Mouse (Mus musculus) midbrain, postnatal 0 days (tissue): ENCODE data around the gene Cebpg. TPM values are rescaled to one million over a fixed set of nuclear protein-coding genes. Genes with fewer than 3 reads are reported as not detected.

Source experiments
- ATAC-seq: fragments of 200-750 bp; cut with Nextera tagmentation; 2 replicates; pipeline ENCODE4 v1.8.0; 2017; ENCODE audit warnings: moderate number of reproducible peaks, mild to moderate bottlenecking, moderate TSS enrichment, moderate library complexity; ENCODE audit not compliant: low FRiP score
- DNase-seq: peaks from one replicate; pipeline ENCODE4 v3.0.0-alpha.2; 2015; ENCODE audit warnings: low spot score
- H3K27ac ChIP-seq: fragments of 300-500 bp; sonication (generic); 2 replicates; pipeline ENCODE4 v1.5.1; 2014; ENCODE audit warnings: low read depth, mild to moderate bottlenecking, low read length, mixed read lengths
- H3K27me3 ChIP-seq: fragments of 300-500 bp; sonication (generic); 2 replicates; pipeline ENCODE4 v1.6.1; 2014; ENCODE audit warnings: low read length, control low read depth, mixed read lengths; ENCODE audit not compliant: insufficient read depth
- H3K36me3 ChIP-seq: fragments of 300-500 bp; sonication (generic); 2 replicates; pipeline ENCODE4 v1.6.1; 2014; ENCODE audit warnings: low read length, control low read depth, mixed read lengths; ENCODE audit not compliant: insufficient read depth
- H3K4me1 ChIP-seq: fragments of 300-500 bp; sonication (generic); 2 replicates; pipeline ENCODE4 v1.6.1; 2014; ENCODE audit warnings: mild to moderate bottlenecking, control low read depth, antibody characterized with exemption, low read length, mixed read lengths; ENCODE audit not compliant: insufficient read depth
- H3K4me2 ChIP-seq: fragments of 300-500 bp; sonication (generic); 2 replicates; pipeline ENCODE4 v1.6.1; 2014; ENCODE audit warnings: low read depth, mild to moderate bottlenecking, low read length, mixed read lengths; ENCODE audit not compliant: poor library complexity, severe bottlenecking
- H3K4me3 ChIP-seq: fragments of 300-500 bp; sonication (generic); 2 replicates; pipeline ENCODE4 v1.5.1; 2014; ENCODE audit warnings: low read depth, mild to moderate bottlenecking, low read length, moderate library complexity
- H3K9ac ChIP-seq: fragments of 300-500 bp; sonication (generic); replicated peaks from 2 replicates; pipeline ENCODE4 v1.6.1; 2014; ENCODE audit warnings: mild to moderate bottlenecking, low read length, moderate library complexity, mixed read lengths; ENCODE audit not compliant: poor library complexity, severe bottlenecking
- H3K9me3 ChIP-seq: fragments of 300-500 bp; sonication (generic); 2 replicates; pipeline ENCODE4 v1.6.1; 2016; ENCODE audit warnings: low read length, control low read depth
- CTCF ChIP-seq: IDR thresholded peaks from 2 replicates; pipeline ENCODE4 v1.5.1; 2016; ENCODE audit warnings: antibody characterized with exemption, mild to moderate bottlenecking
- WGBS: fragments of 180-500 bp; shearing (Covaris S2); extraction: QIAGEN DNeasy Blood & Tissue Kit; methylation state at CpG from one replicate; pipeline ENCODE4 v1.1.7; 2014; 5-methylcytosine and 5-hydroxymethylcytosine counted together
- polyA plus RNA-seq: library from polyadenylated mRNA; unstranded; fragments of >200 nt; fragmentation: Nextera tagmentation; extraction: Ambion mirVana; gene quantifications from 2 replicates; pipeline ENCODE4 v1.2.1, GENCODE M21; 2015
- total RNA-seq: library from RNA; depleted of rRNA; stranded (reverse); fragments of >200 nt; gene quantifications from 2 replicates; pipeline ENCODE4 v1.2.3, GENCODE M21; 2014

The Cebpg gene
- total and polyA plus RNA-seq, 2 experiments from 2014 or later, result 12.8 to 13.9 TPM

GRCm38 (mm10) chr7:35064286-35065258, 8.2 kb upstream of the Cebpg start:
- DNase-seq (peak; percentile 74), ATAC-seq (no peak)
- no peak overlapping the region for H3K9ac ChIP-seq
- H3K27me3 ChIP-seq, result no peaks in the 10 kb centered on the region
- H3K4me2 ChIP-seq, result no peak overlapping the region
- 70% methylated on average over 14 of the region's 14 CpGs for WGBS
- no peak for TF ChIP-seq CTCF
- H3K9me3 ChIP-seq, result no peaks in the 10 kb centered on the region
- H3K36me3 ChIP-seq, result no peaks in the 10 kb centered on the region
- no peak overlapping the region for H3K4me3 ChIP-seq
- H3K27ac ChIP-seq, result no peak overlapping the region
- no peaks in the 10 kb centered on the region for H3K4me1 ChIP-seq

- DNase-seq, result no peak
- no peak for ATAC-seq
- Histone ChIP-seq H3K4me2 (no peak overlapping the region), H3K9ac (no peak overlapping the region), H3K9me3 (no peaks in the 10 kb centered on the region), H3K4me1 (peaks cover 8% of the 10 kb centered on the region; the same call in 1 of the 2 replicates), H3K27me3 (no peaks in the 10 kb centered on the region), H3K36me3 (no peaks in the 10 kb centered on the region), H3K4me3 (no peak overlapping the region), H3K27ac (no peak overlapping the region)
- TF ChIP-seq CTCF, result peak; percentile 36
- 70% methylated on average over 5 of the region's 5 CpGs for WGBS
These were observed 3.1 kb upstream of the Cebpg start for GRCm38 (mm10) chr7:35059467-35059866.

- ATAC-seq (no peak), DNase-seq (no peak)
- no peaks in the 10 kb centered on the region for H3K36me3 ChIP-seq
- no peaks in the 10 kb centered on the region for H3K27me3 ChIP-seq
- H3K4me2 ChIP-seq, result no peak overlapping the region
- no peak overlapping the region for H3K27ac ChIP-seq
- no peaks in the 10 kb centered on the region for H3K9me3 ChIP-seq
- H3K9ac ChIP-seq, result no peak overlapping the region
- WGBS, result 82% methylated on average over 1 of the region's 1 CpGs
- no peak for TF ChIP-seq CTCF
- H3K4me3 ChIP-seq, result no peak overlapping the region
- H3K4me1 ChIP-seq, result peaks cover 8% of the 10 kb centered on the region; the same call in 1 of the 2 replicates
These were observed 2.0 kb upstream of the Cebpg start for GRCm38 (mm10) chr7:35058329-35058728.

- no peak for DNase-seq
- Histone ChIP-seq H3K4me3 (no peak overlapping the region), H3K36me3 (no peaks in the 10 kb centered on the region), H3K9ac (no peak overlapping the region), H3K9me3 (no peaks in the 10 kb centered on the region), H3K4me2 (no peak overlapping the region), H3K4me1 (peaks cover 8% of the 10 kb centered on the region; the same call in 1 of the 2 replicates), H3K27me3 (no peaks in the 10 kb centered on the region), H3K27ac (no peak overlapping the region)
- TF ChIP-seq CTCF, result no peak
- WGBS, result 87% methylated on average over 4 of the region's 4 CpGs
- no peak for ATAC-seq
These were observed 1.2 kb upstream of the Cebpg start for GRCm38 (mm10) chr7:35057569-35057968.

GRCm38 (mm10) chr7:35056999-35057398, 626 bp upstream of the Cebpg start:
- Histone ChIP-seq H3K4me3 (peak overlapping the region; percentile 87), H3K36me3 (no peaks in the 10 kb centered on the region), H3K4me2 (peak overlapping the region; percentile 77), H3K9me3 (no peaks in the 10 kb centered on the region), H3K9ac (0 out of 2 replicates have a peak overlapping the region, but pooled peaks have one; percentile 93), H3K27me3 (no peaks in the 10 kb centered on the region), H3K27ac (0 out of 2 replicates have a peak overlapping the region, but pooled peaks have one; percentile 2), H3K4me1 (peaks cover 8% of the 10 kb centered on the region; the same call in 1 of the 2 replicates)
- TF ChIP-seq CTCF, result no peak
- WGBS, result 23% methylated on average over 10 of the region's 10 CpGs
- DNase-seq (no peak), ATAC-seq (0 out of 2 replicates have a peak, but pooled peaks have one; percentile 11)
